Mouse (Mus musculus) heart, embryonic 10.5 days (tissue): ENCODE measurements at regions not wholly inside any gene's neighbourhood (a gene's known extent, or its start where the extent isn't known, plus 50 kb on each side); places are given as distances from the start of the nearest gene placed in this dataset.

ENCODE experiments used
- DNase-seq: peaks from one replicate; pipeline ENCODE4 v3.0.0-alpha.2; 2017; ENCODE audit warnings: low spot score
- H3K27ac ChIP-seq: fragments of 300-500 bp; sonication (generic); 2 replicates; pipeline ENCODE4 v1.5.1; 2016; ENCODE audit warnings: mild to moderate bottlenecking
- H3K27me3 ChIP-seq: fragments of 300-500 bp; sonication (generic); 2 replicates; pipeline ENCODE4 v1.6.1; 2016; ENCODE audit warnings: mild to moderate bottlenecking; ENCODE audit not compliant: poor library complexity, insufficient read depth, severe bottlenecking
- H3K36me3 ChIP-seq: fragments of 300-500 bp; sonication (generic); 2 replicates; pipeline ENCODE4 v1.6.1; 2016; ENCODE audit warnings: mild to moderate bottlenecking, moderate library complexity
- H3K4me1 ChIP-seq: fragments of 300-500 bp; sonication (generic); 2 replicates; pipeline ENCODE4 v1.6.1; 2016; ENCODE audit warnings: mild to moderate bottlenecking
- H3K4me3 ChIP-seq: fragments of 300-500 bp; sonication (generic); 2 replicates; pipeline ENCODE4 v1.5.1; 2016; ENCODE audit warnings: mild to moderate bottlenecking, moderate library complexity
- H3K9me3 ChIP-seq: fragments of 300-500 bp; sonication (generic); 2 replicates; pipeline ENCODE4 v1.6.1; 2016; ENCODE audit warnings: mild to moderate bottlenecking, moderate library complexity
- WGBS: fragments of 180-500 bp; shearing (Covaris S2); methylation state at CpG from one replicate; pipeline ENCODE4 v1.1.7; 2016; 5-methylcytosine and 5-hydroxymethylcytosine counted together

GRCm38 (mm10) chr13:115231981-115232380, 130.2 kb upstream of the Itga1 start:
- 0 out of 2 replicates have a peak, but pooled peaks cover under 1% of the 10 kb centered on the region for H3K4me1 ChIP-seq

GRCm38 (mm10) chr13:115230494-115230893, 128.7 kb upstream of the Itga1 start:
- Histone ChIP-seq H3K4me1 (0 out of 2 replicates have a peak, but pooled peaks cover 4% of the 10 kb centered on the region), H3K9me3 (no peaks in the 10 kb centered on the region), H3K36me3 (no peaks in the 10 kb centered on the region), H3K4me3 (no peak overlapping the region), H3K27ac (no peak overlapping the region), H3K27me3 (no peaks in the 10 kb centered on the region)
- 26% methylated on average over 13 of the region's 13 CpGs for WGBS
- peak; percentile 75 for DNase-seq

More at GRCm38 (mm10) chr13:115231981-115232380, 130.2 kb upstream of the Itga1 start:
- 82% methylated on average over 4 of the region's 4 CpGs for WGBS
- no peak overlapping the region for H3K27ac ChIP-seq
- H3K36me3 ChIP-seq: no peaks in the 10 kb centered on the region
- H3K9me3 ChIP-seq: no peaks in the 10 kb centered on the region
- no peaks in the 10 kb centered on the region for H3K27me3 ChIP-seq
- DNase-seq: no peak
- no peak overlapping the region for H3K4me3 ChIP-seq

GRCm38 (mm10) chr13:115226824-115227223, 125.1 kb upstream of the Itga1 start:
- WGBS: 59% methylated on average over 6 of the region's 6 CpGs
- no peak overlapping the region for H3K27ac ChIP-seq
- DNase-seq: no peak
- H3K4me1 ChIP-seq: 0 out of 2 replicates have a peak, but pooled peaks cover 4% of the 10 kb centered on the region
- H3K36me3 ChIP-seq: no peaks in the 10 kb centered on the region
- H3K27me3 ChIP-seq: no peaks in the 10 kb centered on the region
- no peak overlapping the region for H3K4me3 ChIP-seq
- H3K9me3 ChIP-seq: no peaks in the 10 kb centered on the region

GRCm38 (mm10) chr13:115219701-115220100, 117.9 kb upstream of the Itga1 start:
- H3K27ac ChIP-seq: no peak overlapping the region
- H3K9me3 ChIP-seq: no peaks in the 10 kb centered on the region
- DNase-seq: no peak
- WGBS: 20% methylated on average over 2 of the region's 2 CpGs
- peaks cover 5% of the 10 kb centered on the region; the same call in 1 of the 2 replicates for H3K4me1 ChIP-seq
- H3K27me3 ChIP-seq: no peaks in the 10 kb centered on the region
- no peak overlapping the region for H3K4me3 ChIP-seq
- no peaks in the 10 kb centered on the region for H3K36me3 ChIP-seq

GRCm38 (mm10) chr13:115211285-115211684, 109.5 kb upstream of the Itga1 start:
- Histone ChIP-seq H3K27me3 (no peaks in the 10 kb centered on the region), H3K27ac (no peak overlapping the region), H3K4me1 (no peaks in the 10 kb centered on the region), H3K36me3 (no peaks in the 10 kb centered on the region), H3K4me3 (no peak overlapping the region), H3K9me3 (no peaks in the 10 kb centered on the region)
- DNase-seq: no peak
- 88% methylated on average over 3 of the region's 3 CpGs for WGBS

GRCm38 (mm10) chr13:115210643-115211208, 109.0 kb upstream of the Itga1 start:
- no peaks in the 10 kb centered on the region for H3K9me3 ChIP-seq
- H3K4me1 ChIP-seq: no peaks in the 10 kb centered on the region
- no peak overlapping the region for H3K4me3 ChIP-seq
- H3K27ac ChIP-seq: no peak overlapping the region
- DNase-seq: no peak
- whole genome bisulfite sequencing: 81% methylated on average over 10 of the region's 10 CpGs
- no peaks in the 10 kb centered on the region for H3K36me3 ChIP-seq
- H3K27me3 ChIP-seq: no peaks in the 10 kb centered on the region

GRCm38 (mm10) chr13:115209402-115210192, 107.8 kb upstream of the Itga1 start:
- no peaks in the 10 kb centered on the region for H3K9me3 ChIP-seq
- no peaks in the 10 kb centered on the region for H3K4me1 ChIP-seq
- H3K27me3 ChIP-seq: no peaks in the 10 kb centered on the region
- 85% methylated on average over 3 of the region's 3 CpGs for WGBS
- H3K4me3 ChIP-seq: no peak overlapping the region
- H3K36me3 ChIP-seq: no peaks in the 10 kb centered on the region
- DNase-seq: no peak
- H3K27ac ChIP-seq: no peak overlapping the region

GRCm38 (mm10) chr13:115206723-115207122, 105.0 kb upstream of the Itga1 start:
- Histone ChIP-seq H3K9me3 (no peaks in the 10 kb centered on the region), H3K36me3 (no peaks in the 10 kb centered on the region), H3K27ac (no peak overlapping the region), H3K4me1 (no peaks in the 10 kb centered on the region), H3K27me3 (no peaks in the 10 kb centered on the region), H3K4me3 (no peak overlapping the region)
- DNase-seq: no peak
- WGBS: 71% methylated on average over 7 of the region's 7 CpGs

- H3K27ac ChIP-seq: no peak overlapping the region
These were observed 97.4 kb upstream of the Itga1 start for GRCm38 (mm10) chr13:115199166-115199565.

GRCm38 (mm10) chr13:115188066-115188465, 86.3 kb upstream of the Itga1 start:
- DNase-seq: no peak
- Histone ChIP-seq H3K27ac (no peak overlapping the region), H3K9me3 (no peaks in the 10 kb centered on the region), H3K4me3 (no peak overlapping the region), H3K27me3 (no peaks in the 10 kb centered on the region), H3K4me1 (no peaks in the 10 kb centered on the region), H3K36me3 (no peaks in the 10 kb centered on the region)
- 36% methylated on average over 2 of the region's 2 CpGs for WGBS

More at GRCm38 (mm10) chr13:115199166-115199565, 97.4 kb upstream of the Itga1 start:
- H3K27me3 ChIP-seq: no peaks in the 10 kb centered on the region
- no peaks in the 10 kb centered on the region for H3K9me3 ChIP-seq
- H3K4me3 ChIP-seq: no peak overlapping the region
- 43% methylated on average over 3 of the region's 3 CpGs for WGBS
- H3K36me3 ChIP-seq: no peaks in the 10 kb centered on the region
- no peaks in the 10 kb centered on the region for H3K4me1 ChIP-seq
- no peak for DNase-seq

GRCm38 (mm10) chr13:115187356-115187755, 85.6 kb upstream of the Itga1 start:
- no peak for DNase-seq

GRCm38 (mm10) chr13:115182211-115182870, 80.6 kb upstream of the Itga1 start:
- Histone ChIP-seq H3K9me3 (no peaks in the 10 kb centered on the region), H3K36me3 (no peaks in the 10 kb centered on the region), H3K4me1 (no peaks in the 10 kb centered on the region), H3K4me3 (no peak overlapping the region), H3K27ac (no peak overlapping the region), H3K27me3 (no peaks in the 10 kb centered on the region)
- DNase-seq: no peak
- WGBS: 83% methylated on average over 6 of the region's 6 CpGs

More at GRCm38 (mm10) chr13:115187356-115187755, 85.6 kb upstream of the Itga1 start:
- Histone ChIP-seq H3K4me1 (no peaks in the 10 kb centered on the region), H3K36me3 (no peaks in the 10 kb centered on the region), H3K4me3 (no peak overlapping the region), H3K27me3 (no peaks in the 10 kb centered on the region), H3K27ac (peak overlapping the region; percentile 47; the same call in 1 of the 2 replicates), H3K9me3 (no peaks in the 10 kb centered on the region)
- 69% methylated on average over 3 of the region's 3 CpGs for WGBS
